Mouse (Mus musculus): ENCODE data around the gene Ddx46.
"Not testable (repeated sequence)": the region's sequence is repeated elsewhere in the genome, so short reads cannot be mapped to it uniquely, and the experiment has no call there.

Gene Ddx46

GRCm38 (mm10) chr13:55634639-55635127, at the start of gene Ddx46:
Gene Ddx46 (plus strand): TSS chr13:55635027.
- peak; percentile 90 for ATAC-seq (ENCODE audit: insufficient number of reproducible peaks, low FRiP score, low TSS enrichment)

DNA sequence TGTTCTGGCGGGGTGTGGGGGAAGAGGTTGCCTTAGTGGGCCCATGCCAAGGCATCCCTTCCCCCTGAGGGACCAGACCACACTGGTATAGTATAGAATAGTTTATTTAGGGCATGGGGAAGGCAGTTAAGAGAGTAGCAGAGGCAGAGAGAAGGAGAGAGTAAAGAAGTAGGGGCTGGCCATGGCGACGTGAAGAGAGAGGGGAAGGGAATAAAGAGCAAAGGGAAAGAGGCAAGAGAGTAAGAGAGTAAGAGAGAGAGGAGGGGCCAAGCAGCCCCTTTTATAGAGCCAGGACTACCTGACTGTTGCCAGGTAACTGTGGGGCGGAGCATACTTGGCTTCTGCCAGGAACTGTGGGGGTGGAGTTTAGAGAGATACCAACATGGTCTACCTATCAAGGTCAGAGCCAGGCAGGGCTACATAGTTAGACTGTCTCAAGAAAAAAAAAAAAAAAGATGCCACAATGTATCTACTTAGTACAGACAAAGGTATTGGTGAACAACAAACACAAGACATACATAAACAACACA, 42.8 kb upstream of the Ddx46 start:
- no peak for ATAC-seq (ENCODE audit: insufficient number of reproducible peaks, low FRiP score, low TSS enrichment)

GRCm38 (mm10) chr13:55592512-55593253, 42.1 kb upstream of the Ddx46 start:
- ATAC-seq (ENCODE audit: insufficient number of reproducible peaks, low FRiP score, low TSS enrichment), result peak; percentile 97

DNA sequence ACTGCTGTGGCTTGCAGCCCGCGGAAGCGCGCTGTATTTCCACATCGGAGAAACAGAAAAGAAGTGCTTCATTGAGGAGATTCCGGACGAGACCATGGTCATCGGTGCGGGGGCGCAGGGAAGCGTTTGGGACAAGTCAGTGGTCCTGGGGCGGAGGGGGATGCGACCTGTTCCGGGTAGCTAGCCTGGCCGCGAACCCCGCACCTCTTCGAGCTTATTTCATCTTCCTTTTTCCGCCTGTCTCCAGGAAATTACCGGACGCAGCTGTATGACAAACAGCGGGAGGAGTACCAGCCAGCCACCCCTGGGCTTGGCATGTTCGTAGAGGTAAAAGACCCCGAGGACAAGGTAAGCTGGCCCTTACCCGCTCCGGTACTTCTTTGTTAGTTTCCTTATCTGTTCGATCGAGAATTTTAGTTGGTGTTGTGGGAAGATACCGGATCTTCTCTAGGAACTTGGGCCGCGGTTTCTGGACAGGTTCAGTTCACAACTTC, 41.5 kb upstream of the Ddx46 start:
- peak; percentile 11; the same call in 1 of the 2 replicates for ATAC-seq (ENCODE audit: insufficient number of reproducible peaks, low FRiP score, low TSS enrichment)

GRCm38 (mm10) chr13:55595375-55595774, 39.5 kb upstream of the Ddx46 start:
- no peak for ATAC-seq (ENCODE audit: insufficient number of reproducible peaks, low FRiP score, low TSS enrichment)

DNA sequence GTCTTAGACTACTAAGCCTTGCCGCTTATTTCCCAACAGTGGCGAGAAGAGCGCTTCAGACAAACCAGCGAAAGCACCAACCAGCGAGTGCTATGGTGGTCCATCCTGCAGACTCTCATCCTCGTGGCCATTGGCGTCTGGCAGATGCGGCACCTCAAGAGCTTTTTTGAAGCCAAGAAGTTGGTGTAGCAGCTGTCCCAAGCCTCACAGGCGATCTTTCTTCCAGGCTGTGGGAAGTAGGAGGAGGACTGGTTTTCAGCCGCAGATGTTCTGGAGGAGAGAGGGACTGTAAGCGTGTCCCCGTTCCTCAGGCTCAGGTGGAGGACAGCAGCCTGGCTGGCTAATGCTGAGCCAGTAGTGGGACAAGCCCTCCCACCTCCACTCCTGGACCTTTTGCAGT, 38.0 kb upstream of the Ddx46 start:
- no peak for ATAC-seq (ENCODE audit: insufficient number of reproducible peaks, low FRiP score, low TSS enrichment)

DNA sequence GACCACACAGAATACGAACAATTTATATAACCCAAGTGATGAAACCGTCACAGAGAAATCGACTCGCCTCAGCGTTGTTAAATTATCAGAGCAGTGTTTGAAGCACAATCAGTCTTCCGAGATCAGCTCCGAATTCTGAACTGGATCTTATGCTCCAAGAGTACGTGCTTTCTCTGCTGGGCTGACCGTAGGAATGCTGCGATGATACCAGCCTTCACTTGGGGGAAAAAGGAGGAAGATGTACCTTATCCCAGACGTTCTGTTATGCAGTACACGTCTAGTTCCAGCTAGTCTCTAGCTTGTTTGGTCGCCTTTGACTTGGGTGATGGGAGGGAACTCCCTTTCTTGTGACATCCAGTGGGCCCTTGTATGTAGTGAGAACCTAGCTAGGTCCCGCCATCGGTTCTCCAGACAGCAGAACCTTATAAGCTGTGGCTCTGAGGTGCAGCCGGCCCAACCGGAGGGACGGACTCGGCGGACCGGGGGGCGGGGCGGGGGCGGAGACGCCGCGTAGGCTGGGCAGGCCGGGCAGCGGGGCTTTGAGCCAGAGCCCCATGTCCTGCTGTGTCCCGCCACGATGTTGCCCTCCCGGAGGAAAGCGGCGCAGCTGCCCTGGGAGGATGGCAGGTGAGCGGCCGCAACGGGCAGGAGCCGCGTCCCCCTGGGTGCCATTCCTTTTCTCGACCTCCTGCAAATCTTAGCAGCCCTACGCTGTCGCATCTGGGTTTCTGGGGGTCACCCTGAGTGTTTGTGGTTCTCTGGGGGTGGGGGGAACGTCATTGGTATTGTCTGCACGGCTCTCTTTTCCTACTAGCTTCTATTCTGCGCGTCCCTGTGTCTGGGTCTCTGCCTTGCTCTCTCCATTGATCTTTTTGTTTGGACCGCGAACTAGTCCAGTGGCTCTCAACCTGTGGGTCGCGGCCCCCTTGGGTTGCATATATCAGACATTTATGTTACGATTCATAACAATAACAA, 35.0 kb upstream of the Ddx46 start, which contains the start of gene B4galt7:
B4galt7 (plus strand) TSS at position 331 of the 975 bp plus-strand sequence.
- ATAC-seq (ENCODE audit: insufficient number of reproducible peaks, low FRiP score, low TSS enrichment), result peak; percentile 74

- no peak for ATAC-seq (ENCODE audit: insufficient number of reproducible peaks, low FRiP score, low TSS enrichment)
Observed at GRCm38 (mm10) chr13:55600657-55601056, 34.2 kb upstream of the Ddx46 start.

- ATAC-seq (ENCODE audit: insufficient number of reproducible peaks, low FRiP score, low TSS enrichment), result no peak
Observed at GRCm38 (mm10) chr13:55601611-55602010, 33.2 kb upstream of the Ddx46 start.

- ATAC-seq (ENCODE audit: insufficient number of reproducible peaks, low FRiP score, low TSS enrichment), result no peak
Observed at GRCm38 (mm10) chr13:55604606-55605005, 30.2 kb upstream of the Ddx46 start.

- no peak for ATAC-seq (ENCODE audit: insufficient number of reproducible peaks, low FRiP score, low TSS enrichment)
Observed at GRCm38 (mm10) chr13:55606899-55607623, 27.8 kb upstream of the Ddx46 start.

DNA sequence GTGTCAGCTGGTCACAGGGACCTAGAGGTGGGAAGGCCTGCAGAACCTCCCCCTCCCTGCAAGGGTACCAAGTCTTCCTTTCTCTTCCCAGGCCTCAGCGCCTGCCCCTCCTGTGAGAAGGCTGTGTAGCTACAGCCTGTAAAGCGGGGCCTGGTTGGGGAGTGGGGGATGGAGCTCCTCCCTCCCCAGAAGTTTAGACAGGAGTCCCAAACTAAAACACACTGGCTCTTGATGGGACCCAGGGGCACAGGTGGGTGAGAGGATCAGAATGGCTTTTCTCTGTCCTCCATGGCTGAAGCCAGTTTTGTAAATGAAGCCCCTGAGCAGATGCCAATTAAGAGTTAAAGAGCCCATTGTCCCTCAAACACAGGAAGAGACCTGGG, 27.2 kb upstream of the Ddx46 start:
- ATAC-seq (ENCODE audit: insufficient number of reproducible peaks, low FRiP score, low TSS enrichment), result no peak

DNA sequence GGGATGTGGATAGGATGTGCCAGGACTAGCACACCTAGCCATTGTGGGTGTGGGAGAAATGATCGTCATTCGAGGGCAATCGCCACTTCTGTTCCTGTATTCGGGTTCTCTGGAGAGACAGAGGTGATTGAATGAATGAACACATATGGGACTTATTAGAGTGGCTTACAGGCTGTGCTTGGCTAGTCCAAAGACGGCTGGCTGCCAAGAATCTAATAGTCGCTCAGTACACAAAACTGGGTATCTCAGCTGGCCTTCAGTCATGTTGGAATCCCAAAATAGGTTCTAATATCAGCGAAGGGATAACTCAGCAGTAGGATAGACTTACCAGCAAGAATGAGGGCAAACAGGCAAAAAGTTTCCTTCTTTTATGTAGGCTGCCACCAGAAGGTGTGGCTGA, 22.8 kb upstream of the Ddx46 start:
- ATAC-seq (ENCODE audit: insufficient number of reproducible peaks, low FRiP score, low TSS enrichment), result no peak

DNA sequence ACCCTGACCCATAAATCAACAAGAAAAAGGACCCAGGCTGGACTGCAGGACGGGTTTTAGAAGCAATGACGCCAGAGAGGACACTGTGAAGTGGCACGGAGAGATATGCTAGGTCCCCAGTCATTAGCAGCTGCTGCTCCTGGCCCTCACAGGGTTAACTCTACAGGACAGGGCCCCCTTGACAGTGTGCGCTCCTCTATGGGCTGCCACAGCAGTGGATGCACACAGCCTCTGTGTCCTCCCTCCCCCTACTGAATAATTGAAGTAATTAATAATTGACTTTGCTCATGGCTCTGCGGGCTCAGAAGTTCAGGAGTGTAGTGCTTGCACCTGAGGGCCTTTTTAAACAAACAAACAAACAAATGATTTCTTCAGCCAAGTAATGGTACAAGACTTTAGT, 21.4 kb upstream of the Ddx46 start:
- no peak for ATAC-seq (ENCODE audit: insufficient number of reproducible peaks, low FRiP score, low TSS enrichment)

- no peak for ATAC-seq (ENCODE audit: insufficient number of reproducible peaks, low FRiP score, low TSS enrichment)
Observed at GRCm38 (mm10) chr13:55619328-55619727, 15.5 kb upstream of the Ddx46 start.

GRCm38 (mm10) chr13:55620275-55620674, 14.6 kb upstream of the Ddx46 start:
- ATAC-seq (ENCODE audit: insufficient number of reproducible peaks, low FRiP score, low TSS enrichment), result no peak

DNA sequence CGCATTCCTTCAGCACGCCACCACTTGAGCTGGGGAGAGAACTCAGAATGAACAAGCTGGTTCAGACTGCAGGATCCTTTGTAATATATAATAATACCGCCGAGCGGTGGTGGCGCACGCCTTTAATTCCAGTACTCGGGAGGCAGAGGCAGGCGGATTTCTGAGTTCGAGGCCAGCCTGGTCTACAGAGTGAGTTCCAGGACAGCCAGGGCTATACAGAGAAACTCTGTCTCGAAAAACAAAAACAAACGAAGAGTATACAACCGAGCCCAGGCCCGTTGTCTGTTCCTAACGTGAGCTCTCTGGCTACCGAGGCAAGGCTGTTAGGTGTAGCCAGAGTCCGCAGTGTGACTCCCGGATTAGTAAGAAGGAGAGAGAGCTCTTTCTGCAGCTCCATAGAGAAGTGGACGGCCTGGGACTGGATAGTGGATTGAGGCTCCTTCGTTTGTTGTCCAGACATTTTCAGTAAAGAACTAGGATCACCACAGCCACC, 12.6 kb upstream of the Ddx46 start:
- not testable (repeated sequence) for ATAC-seq (ENCODE audit: insufficient number of reproducible peaks, low FRiP score, low TSS enrichment)

DNA sequence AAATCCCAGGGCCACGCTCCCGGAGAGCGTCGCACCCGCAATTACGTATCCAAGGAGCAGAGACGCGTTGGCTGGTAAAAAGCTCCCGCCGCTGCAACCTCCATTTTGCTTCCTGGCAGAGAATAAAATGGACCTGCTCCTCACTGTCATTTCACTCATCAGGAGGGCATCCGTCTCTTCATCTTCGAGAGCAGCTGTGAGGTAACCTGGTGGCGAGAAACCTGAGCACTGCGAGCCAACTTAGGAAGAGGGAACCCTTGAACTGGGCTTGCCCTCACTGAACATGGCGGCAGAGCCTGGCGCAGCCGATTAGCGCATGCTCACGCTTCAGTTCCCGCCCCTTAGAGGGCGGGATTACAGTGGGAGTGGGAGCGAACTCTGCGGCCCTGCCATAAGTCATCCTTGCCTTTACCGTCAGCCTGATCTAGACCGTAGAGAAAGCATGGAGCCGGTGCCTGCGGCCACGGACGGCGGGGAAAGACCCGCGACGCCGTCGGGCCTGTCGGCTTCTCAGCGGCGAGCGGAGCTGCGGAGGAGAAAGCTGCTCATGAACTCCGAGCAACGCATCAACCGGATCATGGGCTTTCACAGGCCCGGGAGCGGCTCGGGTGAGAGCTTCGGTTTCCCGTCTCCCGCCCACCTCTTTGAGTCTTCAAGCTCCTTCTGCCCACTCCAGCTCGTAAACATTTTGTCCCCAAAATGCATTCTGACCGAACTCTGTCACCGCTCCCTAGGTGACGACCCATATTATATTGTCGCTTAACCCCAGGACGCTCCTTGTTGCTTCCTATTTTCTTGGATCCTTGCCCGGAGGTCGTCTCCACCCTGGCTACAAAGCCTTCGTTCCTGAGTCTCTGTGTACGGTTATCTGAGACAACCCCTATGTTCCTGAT, 11.9 kb upstream of the Ddx46 start, which contains the start of gene Caml:
Caml (plus strand) TSS at position 357 of the 893 bp plus-strand sequence.
- ATAC-seq (ENCODE audit: insufficient number of reproducible peaks, low FRiP score, low TSS enrichment), result peak; percentile 96

- ATAC-seq (ENCODE audit: insufficient number of reproducible peaks, low FRiP score, low TSS enrichment), result peak; percentile 61; the same call in 1 of the 2 replicates
Observed at GRCm38 (mm10) chr13:55635146-55635571, 332 bp downstream of the Ddx46 start.
